Mouse (Mus musculus) cortical plate, adult 2 months (tissue): ENCODE measurements around the gene Psmb7.

ENCODE experiments used
- CTCF ChIP-seq: fragments of 200-500 bp; IDR thresholded peaks from 2 replicates; pipeline ENCODE4 v1.5.1; 2011; ENCODE audit warnings: mild to moderate bottlenecking, control low read depth, low read length; ENCODE audit not compliant: insufficient read depth; ENCODE audit errors: extremely low read depth
- POLR2A ChIP-seq: fragments of 200-500 bp; IDR thresholded peaks from 2 replicates; pipeline ENCODE4 v1.6.1; 2011; ENCODE audit warnings: mild to moderate bottlenecking, low read length, control low read depth; ENCODE audit not compliant: insufficient read depth; ENCODE audit errors: extremely low read depth

DNA sequence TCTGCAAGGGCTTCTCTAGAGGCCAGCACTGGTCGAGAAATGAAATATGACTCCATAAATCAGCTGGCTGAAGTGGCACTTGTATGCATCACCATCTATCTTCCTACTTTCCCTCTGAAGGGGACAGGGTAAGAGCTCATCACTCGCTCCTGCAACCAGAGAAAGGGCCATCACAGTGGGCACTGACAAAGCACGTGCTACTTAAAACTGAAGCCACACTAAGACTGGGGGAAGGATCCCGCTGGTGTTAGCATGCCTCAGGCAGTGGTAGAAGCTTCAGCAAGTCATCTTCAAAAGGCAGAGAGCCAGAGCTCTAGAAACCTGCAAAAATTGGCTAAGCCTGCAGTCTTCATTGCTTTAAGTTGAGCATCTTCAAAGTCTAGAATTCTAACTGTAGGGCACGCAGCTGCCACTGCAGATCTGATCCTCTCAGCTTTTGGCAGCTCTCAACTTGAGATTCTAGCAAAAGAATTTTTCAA, 35.0 kb downstream of the Psmb7 start:
- TF ChIP-seq POLR2A = no peak
- no peak for TF ChIP-seq CTCF
